Mouse (Mus musculus) cerebellum, adult 18-20 months (tissue): Measurements from ENCODE around the gene Efcab12.

Experiments
- DNase-seq, 2 experiments: peaks; one replicate each; pipeline ENCODE4 v3.0.0; 2021

Gene Efcab12

DNA sequence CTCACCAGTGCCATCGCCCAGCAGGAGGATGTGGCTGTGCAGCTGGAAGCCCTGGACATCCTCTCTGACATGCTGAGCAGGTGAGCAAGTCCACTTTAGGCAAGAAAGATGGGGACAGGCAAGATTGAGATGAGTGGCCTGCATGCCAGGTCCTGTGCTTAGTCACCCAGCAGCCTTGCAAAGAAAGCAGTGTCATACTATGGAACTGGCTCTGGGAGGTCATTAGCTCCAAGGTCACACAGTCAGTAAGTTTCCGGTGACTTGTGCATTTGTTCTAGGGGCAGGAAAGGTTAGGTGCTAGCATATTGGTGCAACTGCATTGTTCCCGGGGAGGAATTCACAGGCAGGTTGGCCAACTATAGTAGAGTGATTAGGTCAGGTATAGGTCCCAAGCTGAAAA, 55.4 kb downstream of the Efcab12 start:
- DNase-seq: no peak

DNA sequence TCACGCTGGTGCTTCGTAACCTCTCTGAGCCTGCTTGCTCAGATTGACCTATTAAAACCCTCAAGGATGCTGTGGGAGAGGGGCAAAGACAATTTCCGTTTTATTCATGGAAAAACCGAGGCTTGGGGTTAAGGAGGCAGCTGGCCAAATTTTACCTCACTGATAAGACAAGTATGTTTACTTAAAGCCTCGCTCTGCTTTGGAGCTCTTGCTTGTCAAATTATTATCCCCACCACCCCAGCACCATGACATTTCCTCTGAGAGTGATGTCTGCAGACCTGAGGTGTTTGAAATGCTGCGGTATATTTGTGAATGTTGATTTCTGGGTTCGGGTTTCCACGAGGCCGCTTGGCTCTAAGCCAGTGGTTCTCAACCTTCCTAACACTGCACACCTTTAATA, 61.8 kb downstream of the Efcab12 start:
- peak in 1 of 2 experiments; percentile 34 for DNase-seq

DNA sequence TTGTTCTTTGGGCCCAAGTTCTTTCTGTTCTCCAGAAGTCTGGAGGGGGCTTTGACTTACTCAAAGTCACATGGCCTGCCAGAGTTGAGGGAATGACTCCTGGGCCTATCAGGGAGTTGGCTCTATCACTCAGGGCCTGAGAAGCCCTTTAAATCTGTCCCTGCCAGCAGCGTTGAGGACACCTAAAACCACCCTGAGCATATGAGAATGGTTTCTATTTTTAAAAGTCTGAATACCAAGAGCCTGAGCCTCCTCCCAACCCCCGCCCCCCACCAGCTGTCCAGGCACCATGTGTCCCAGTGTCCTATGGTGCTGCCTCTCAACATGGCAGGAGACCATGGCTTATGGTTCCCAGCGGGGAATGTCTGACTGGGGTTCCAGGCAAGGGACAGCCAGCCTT, 62.4 kb downstream of the Efcab12 start:
- peak; percentile 67 for DNase-seq

GRCm38 (mm10) chr6:115774501-115774921, 63.7 kb downstream of the Efcab12 start, which contains the start of gene Cand2:
Gene Cand2 (plus strand): TSS chr6:115774538.
- DNase-seq: peak; percentile 33 to 52

- peak; percentile 15 to 35 for DNase-seq
Observed at GRCm38 (mm10) chr6:115773966-115774413, 64.2 kb downstream of the Efcab12 start.

DNA sequence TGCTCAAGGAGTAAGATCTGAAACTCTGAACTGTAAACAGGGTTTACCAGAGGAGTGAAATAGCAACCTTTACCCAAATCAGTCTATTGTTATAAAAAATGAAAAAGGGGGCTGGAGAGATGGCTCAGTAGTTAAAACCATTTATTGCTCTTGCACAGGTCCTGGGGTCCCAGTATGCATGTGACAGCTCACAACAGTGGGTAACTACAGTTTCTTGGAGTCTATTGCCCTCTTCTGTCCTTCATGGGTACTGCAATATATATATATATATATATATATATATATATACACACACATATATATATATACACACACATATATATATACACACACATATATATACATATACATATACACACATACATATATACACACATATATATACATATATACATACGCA, 65.6 kb downstream of the Efcab12 start:
- DNase-seq: no peak

DNA sequence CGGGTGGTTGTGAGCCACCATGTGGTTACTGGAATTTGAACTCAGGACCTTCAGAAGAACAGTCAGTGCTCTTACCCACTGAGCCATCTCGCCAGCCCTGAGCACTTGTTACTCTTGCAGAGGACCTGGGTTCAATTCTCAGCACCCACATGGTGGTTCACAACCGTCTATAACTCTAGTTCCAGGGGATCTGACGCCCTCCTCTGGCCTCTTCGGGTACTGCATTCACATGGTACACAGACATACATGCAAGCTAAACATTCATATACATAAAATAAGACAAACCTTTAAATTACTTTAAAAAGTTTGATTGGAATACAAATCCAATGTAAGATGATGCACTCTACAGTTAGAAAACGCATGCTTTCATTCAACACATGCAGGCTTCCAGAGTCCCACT, 66.0 kb downstream of the Efcab12 start:
- DNase-seq: no peak

DNA sequence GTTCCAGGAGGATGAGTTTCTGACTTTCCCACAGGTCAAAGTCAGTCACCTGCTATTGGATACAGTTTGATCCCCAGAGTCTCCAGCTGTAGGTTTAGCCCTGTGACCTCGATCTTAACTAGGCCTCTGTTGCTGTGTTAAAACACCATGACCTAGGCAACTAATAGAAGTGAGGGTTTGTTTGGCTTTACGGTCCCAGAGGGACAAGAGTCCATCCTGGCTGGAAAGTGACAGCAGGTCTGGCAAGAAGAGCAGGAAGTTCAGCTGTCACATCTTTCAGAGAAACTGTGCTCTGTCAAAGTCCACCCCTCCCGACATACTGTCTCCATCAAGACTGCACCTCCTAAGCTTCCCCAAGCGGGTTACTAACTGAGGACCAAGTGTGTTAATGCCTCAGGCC, 67.4 kb downstream of the Efcab12 start:
- no peak for DNase-seq

DNA sequence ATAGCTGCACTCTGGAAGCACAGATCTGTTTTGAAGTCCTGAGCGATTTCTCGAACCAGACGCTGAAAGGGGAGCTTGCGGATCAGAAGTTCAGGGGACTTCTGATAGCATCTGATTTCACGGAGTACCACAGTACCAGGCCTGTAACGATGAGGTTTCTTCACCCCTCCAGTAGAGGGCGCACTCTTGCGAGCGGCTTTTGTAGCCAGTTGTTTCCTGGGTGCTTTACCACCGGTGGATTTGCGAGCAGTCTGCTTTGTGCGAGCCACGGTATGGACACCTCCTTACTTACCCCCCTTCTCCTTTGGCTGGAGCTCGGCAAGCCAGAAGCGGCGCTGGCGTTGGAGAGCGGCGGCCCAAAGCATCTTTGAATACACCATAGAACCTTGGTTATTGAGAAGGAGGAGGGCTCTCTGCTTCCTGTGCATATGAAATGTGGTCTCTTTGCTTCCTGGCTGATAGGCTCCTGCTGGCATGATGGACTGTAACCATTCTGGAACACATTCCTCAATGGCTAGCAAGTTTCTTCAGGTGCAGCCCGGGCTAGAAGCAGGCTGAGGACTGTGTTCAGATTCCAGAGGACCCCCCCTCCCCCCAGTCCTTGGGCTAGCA, 68.0 kb downstream of the Efcab12 start:
- DNase-seq: no peak

- no peak for DNase-seq
Observed at GRCm38 (mm10) chr6:115768207-115768606, 70.0 kb downstream of the Efcab12 start.

DNA sequence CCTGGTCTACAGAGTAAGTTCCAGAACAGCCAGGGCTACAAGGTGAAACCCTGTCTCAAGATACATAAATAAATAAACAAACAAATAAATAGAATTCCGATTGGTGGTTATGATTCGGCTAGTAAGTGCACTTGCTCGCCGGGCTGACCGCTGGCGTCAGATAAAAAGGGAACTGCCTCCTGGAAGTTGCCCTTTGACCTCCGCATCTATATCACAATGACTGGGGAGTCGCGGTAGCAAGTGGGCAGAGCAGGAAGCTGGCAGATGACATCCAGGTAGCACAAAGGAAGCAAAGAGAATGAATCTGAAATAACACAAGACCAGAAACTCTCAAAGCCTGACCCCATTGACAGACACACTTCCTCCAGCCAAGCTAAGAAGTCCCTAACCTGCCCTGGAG, 70.9 kb downstream of the Efcab12 start:
- DNase-seq: no peak

DNA sequence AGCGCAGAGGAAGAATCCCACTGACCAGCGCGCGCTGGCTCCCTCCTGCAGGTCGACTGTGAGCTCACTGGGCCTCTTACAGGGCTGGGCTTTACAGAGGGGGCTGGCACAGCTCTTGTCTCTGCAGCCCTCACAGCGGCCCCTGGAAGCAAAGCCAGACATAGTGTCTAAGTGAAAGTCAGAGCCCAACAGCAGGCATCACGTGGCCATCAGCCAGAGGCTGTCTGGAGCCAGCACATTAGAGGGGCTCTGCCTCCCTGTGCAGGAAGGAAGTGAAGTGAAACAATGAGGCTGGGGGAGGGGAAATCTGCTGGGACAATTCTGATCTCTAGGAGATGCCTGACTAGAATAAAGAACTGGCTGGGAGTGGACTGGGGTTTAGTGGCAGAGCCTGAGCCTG, 74.0 kb downstream of the Efcab12 start:
- DNase-seq: no peak

GRCm38 (mm10) chr6:115761995-115762756, 76.0 kb downstream of the Efcab12 start, which contains the start of gene Tmem40:
Gene Tmem40 (minus strand): TSS chr6:115762410.
- no peak for DNase-seq

- no peak for DNase-seq
Observed at GRCm38 (mm10) chr6:115760982-115761381, 77.2 kb downstream of the Efcab12 start.
